Mouse (Mus musculus): ENCODE results near the gene Olfr195. TPM values are rescaled to one million over a fixed set of nuclear protein-coding genes. Genes with fewer than 3 reads are reported as not detected.

Olfr195 gene
- polyA plus RNA-seq, 1 experiment from 2014 or later, result not detected

Other genes with a start within 250 kb of the Olfr195 start
- gene Olfr181, start 218.3 kb upstream of the Olfr195 start, polyA plus RNA-seq (2015; fragmentation: Nextera tagmentation; extraction: Ambion mirVana), result not detected in 2 replicates
- gene Olfr180, start 217.7 kb upstream of the Olfr195 start, polyA plus RNA-seq (2015; fragmentation: Nextera tagmentation; extraction: Ambion mirVana), result not detected in 2 replicates
- gene Olfr183, start 151.7 kb upstream of the Olfr195 start, polyA plus RNA-seq (2015; fragmentation: Nextera tagmentation; extraction: Ambion mirVana), result not detected in 2 replicates
- gene Olfr186, start 116.8 kb upstream of the Olfr195 start, polyA plus RNA-seq (2015; fragmentation: Nextera tagmentation; extraction: Ambion mirVana), result not detected in 2 replicates
- not detected in 2 replicates for gene Olfr187, start 107.3 kb upstream of the Olfr195 start, polyA plus RNA-seq (2015; fragmentation: Nextera tagmentation; extraction: Ambion mirVana)
- not detected in 2 replicates for gene Olfr190, start 69.0 kb upstream of the Olfr195 start, polyA plus RNA-seq (2015; fragmentation: Nextera tagmentation; extraction: Ambion mirVana)
- gene Olfr191, start 57.2 kb upstream of the Olfr195 start, polyA plus RNA-seq (2015; fragmentation: Nextera tagmentation; extraction: Ambion mirVana), result not detected in 2 replicates
- gene Olfr193, start 35.2 kb upstream of the Olfr195 start, polyA plus RNA-seq (2015; fragmentation: Nextera tagmentation; extraction: Ambion mirVana), result not detected in 2 replicates
- not detected in 2 replicates for gene Olfr194, start 26.0 kb upstream of the Olfr195 start, polyA plus RNA-seq (2015; fragmentation: Nextera tagmentation; extraction: Ambion mirVana)
- gene Olfr196, start 23.4 kb downstream of the Olfr195 start, polyA plus RNA-seq (2015; fragmentation: Nextera tagmentation; extraction: Ambion mirVana), result not detected in 2 replicates
- gene Olfr198, start 56.5 kb downstream of the Olfr195 start, polyA plus RNA-seq (2015; fragmentation: Nextera tagmentation; extraction: Ambion mirVana), result not detected in 2 replicates
- gene Olfr199, start 72.7 kb downstream of the Olfr195 start, polyA plus RNA-seq (2015; fragmentation: Nextera tagmentation; extraction: Ambion mirVana), result not detected in 2 replicates
- not detected in 2 replicates for gene Olfr201, start 125.6 kb downstream of the Olfr195 start, polyA plus RNA-seq (2015; fragmentation: Nextera tagmentation; extraction: Ambion mirVana)
- not detected in 2 replicates for gene Olfr202, start 139.7 kb downstream of the Olfr195 start, polyA plus RNA-seq (2015; fragmentation: Nextera tagmentation; extraction: Ambion mirVana)
- gene Olfr203, start 151.8 kb downstream of the Olfr195 start, polyA plus RNA-seq (2015; fragmentation: Nextera tagmentation; extraction: Ambion mirVana), result not detected in 2 replicates
- not detected in 2 replicates for gene Olfr204, start 171.2 kb downstream of the Olfr195 start, polyA plus RNA-seq (2015; fragmentation: Nextera tagmentation; extraction: Ambion mirVana)
- not detected in 2 replicates for gene Olfr205, start 184.1 kb downstream of the Olfr195 start, polyA plus RNA-seq (2015; fragmentation: Nextera tagmentation; extraction: Ambion mirVana)
- not detected in 2 replicates for gene Olfr206, start 202.2 kb downstream of the Olfr195 start, polyA plus RNA-seq (2015; fragmentation: Nextera tagmentation; extraction: Ambion mirVana)
- not detected in 2 replicates for gene Olfr209, start 216.9 kb downstream of the Olfr195 start, polyA plus RNA-seq (2015; fragmentation: Nextera tagmentation; extraction: Ambion mirVana)